Mouse (Mus musculus) MEL (cell line): ENCODE data around the gene Olfr704. TPM values are rescaled to one million over a fixed set of nuclear protein-coding genes. Genes with fewer than 3 reads are reported as not detected.

ENCODE experiments used
- DNase-seq: peaks from one replicate; pipeline ENCODE4 v3.0.0; 2011; ENCODE audit warnings: low read depth, low spot score
- H3K27ac ChIP-seq: 2 replicates; pipeline ENCODE4 v1.5.1; 2012; ENCODE audit warnings: low read depth, mild to moderate bottlenecking, control low read depth, low read length, moderate library complexity; ENCODE audit not compliant: control insufficient read depth
- H3K27me3 ChIP-seq, 2 experiments: fragments of 150-350 bp in 1 of 2; sonication (generic) in 1 of 2; 2 replicates each; pipeline ENCODE4 v1.6.1; 2012; ENCODE audit warnings: low read length in 2 of 2, mild to moderate bottlenecking in 2 of 2, improper control_type of control experiment in 1 of 2, moderate library complexity in 1 of 2; ENCODE audit not compliant: insufficient read depth in 2 of 2, control insufficient read depth in 1 of 2
- H3K36me3 ChIP-seq, 2 experiments: 2 replicates each; pipeline ENCODE4 v1.6.1; 2012 to 2014; ENCODE audit warnings: low read length in 2 of 2, improper control_type of control experiment in 1 of 2, inconsistent platforms in 1 of 2, mild to moderate bottlenecking in 1 of 2; ENCODE audit not compliant: insufficient read depth in 2 of 2, control insufficient read depth in 1 of 2
- H3K4me1 ChIP-seq, 2 experiments: fragments of 150-350 bp in 1 of 2; sonication (generic) in 1 of 2; 2 replicates each; pipeline ENCODE4 v1.6.1; 2012; ENCODE audit warnings: low read length in 2 of 2, improper control_type of control experiment in 1 of 2, mild to moderate bottlenecking in 1 of 2; ENCODE audit not compliant: insufficient read depth in 2 of 2, control insufficient read depth in 1 of 2
- H3K4me3 ChIP-seq, 2 experiments: fragments of 150-350 bp in 1 of 2; sonication (generic) in 1 of 2; 2 replicates each; pipeline ENCODE4 v1.5.1; 2012; ENCODE audit warnings: low read depth in 2 of 2, low read length in 2 of 2, mild to moderate bottlenecking in 2 of 2, moderate library complexity in 2 of 2, control low read depth in 1 of 2, improper control_type of control experiment in 1 of 2; ENCODE audit not compliant: control insufficient read depth in 1 of 2, insufficient read depth in 1 of 2
- H3K79me2 ChIP-seq: 2 replicates; pipeline ENCODE4 v1.6.1; 2012; ENCODE audit warnings: mild to moderate bottlenecking, low read length, moderate library complexity; ENCODE audit not compliant: control insufficient read depth, poor library complexity, insufficient read depth
- H3K9ac ChIP-seq: 2 replicates; pipeline ENCODE4 v1.6.1; 2012; ENCODE audit warnings: low read depth, mild to moderate bottlenecking, control low read depth, low read length, moderate library complexity; ENCODE audit not compliant: control insufficient read depth, poor library complexity, severe bottlenecking
- H3K9me3 ChIP-seq: fragments of 150-350 bp; sonication (generic); replicated peaks from 2 replicates; pipeline ENCODE4 v1.6.1; 2012; ENCODE audit warnings: mild to moderate bottlenecking, low read length, improper control_type of control experiment, moderate library complexity; ENCODE audit not compliant: insufficient read depth
- BHLHE40 ChIP-seq: IDR thresholded peaks from 2 replicates; pipeline ENCODE4 v1.6.1; 2012; ENCODE audit warnings: low read depth, mild to moderate bottlenecking, inconsistent platforms, low read length, improper control_type of control experiment, borderline replicate concordance
- CHD1 ChIP-seq: IDR thresholded peaks from 2 replicates; pipeline ENCODE4 v1.6.1; 2012; ENCODE audit warnings: low read depth, mild to moderate bottlenecking, inconsistent platforms, low read length, improper control_type of control experiment
- CHD2 ChIP-seq: IDR thresholded peaks from 2 replicates; pipeline ENCODE4 v1.6.1; 2011; ENCODE audit warnings: low read length, improper control_type of control experiment
- CTCF ChIP-seq, 3 experiments: IDR thresholded peaks in 2 of 3; conservative IDR thresholded peaks in 1 of 3; 2 replicates each; pipeline ENCODE4 v1.5.1; 2011 to 2012; ENCODE audit warnings: low read length in 3 of 3, low read depth in 2 of 3, mild to moderate bottlenecking in 2 of 3, improper control_type of control experiment in 1 of 3, inconsistent platforms in 1 of 3, mixed read lengths in 1 of 3, moderate library complexity in 1 of 3; ENCODE audit not compliant: control insufficient read depth in 1 of 3, insufficient read depth in 1 of 3, poor library complexity in 1 of 3, severe bottlenecking in 1 of 3
- E2F4 ChIP-seq: IDR thresholded peaks from 2 replicates; pipeline ENCODE4 v1.6.1; 2011; ENCODE audit warnings: low read depth, low read length, improper control_type of control experiment, borderline replicate concordance
- ETS1 ChIP-seq: IDR thresholded peaks from 2 replicates; pipeline ENCODE4 v1.6.1; 2012; ENCODE audit warnings: low read depth, mild to moderate bottlenecking, inconsistent platforms, low read length, improper control_type of control experiment, moderate library complexity
- GABPA ChIP-seq: IDR thresholded peaks from 2 replicates; pipeline ENCODE4 v1.6.1; 2012; ENCODE audit warnings: low read depth, mild to moderate bottlenecking, inconsistent platforms, low read length, improper control_type of control experiment, moderate library complexity
- GATA1 ChIP-seq: IDR thresholded peaks from 2 replicates; pipeline ENCODE4 v1.6.1; 2011; ENCODE audit warnings: low read depth, low read length, improper control_type of control experiment
- JUND ChIP-seq: IDR thresholded peaks from 2 replicates; pipeline ENCODE4 v1.6.1; 2011; ENCODE audit warnings: low read depth, mild to moderate bottlenecking, improper control_type of control experiment, low read length
- MAFK ChIP-seq: IDR thresholded peaks from 2 replicates; pipeline ENCODE4 v1.6.1; 2011; ENCODE audit warnings: low read depth, mild to moderate bottlenecking, low read length, improper control_type of control experiment, borderline replicate concordance
- MAX ChIP-seq: IDR thresholded peaks from 2 replicates; pipeline ENCODE4 v1.6.1; 2011; ENCODE audit warnings: low read length, improper control_type of control experiment
- MEF2A ChIP-seq: IDR thresholded peaks from 2 replicates; pipeline ENCODE4 v1.6.1; 2014; ENCODE audit warnings: low read depth, mild to moderate bottlenecking, inconsistent platforms, low read length, improper control_type of control experiment; ENCODE audit not compliant: poor library complexity, insufficient replicate concordance, severe bottlenecking; ENCODE audit errors: extremely low read depth
- MXI1 ChIP-seq: IDR thresholded peaks from 2 replicates; pipeline ENCODE4 v1.6.1; 2011; ENCODE audit warnings: mild to moderate bottlenecking, low read depth, low read length, improper control_type of control experiment
- NRF1 ChIP-seq: IDR thresholded peaks from 2 replicates; pipeline ENCODE4 v1.6.1; 2014; ENCODE audit warnings: low read depth, mild to moderate bottlenecking, inconsistent platforms, low read length, improper control_type of control experiment, moderate library complexity; ENCODE audit not compliant: poor library complexity, insufficient read depth, severe bottlenecking
- POLR2A ChIP-seq, 2 experiments: IDR thresholded peaks; 2 replicates each; pipeline ENCODE4 v1.6.1; 2011 to 2012; ENCODE audit warnings: low read length in 2 of 2, mild to moderate bottlenecking in 2 of 2, control low read depth in 1 of 2, improper control_type of control experiment in 1 of 2, low read depth in 1 of 2, moderate library complexity in 1 of 2; ENCODE audit not compliant: control insufficient read depth in 1 of 2, insufficient read depth in 1 of 2, poor library complexity in 1 of 2
- RAD21 ChIP-seq: IDR thresholded peaks from 2 replicates; pipeline ENCODE4 v1.6.1; 2011; ENCODE audit warnings: mild to moderate bottlenecking, low read depth, low read length, improper control_type of control experiment
- SIN3A ChIP-seq: IDR thresholded peaks from 2 replicates; pipeline ENCODE4 v1.6.1; 2012; ENCODE audit warnings: low read length, improper control_type of control experiment, inconsistent platforms
- TBP ChIP-seq: IDR thresholded peaks from 2 replicates; pipeline ENCODE4 v1.8.0; 2011; ENCODE audit warnings: low read depth, low read length, improper control_type of control experiment
- ZC3H11A ChIP-seq: IDR thresholded peaks from 2 replicates; pipeline ENCODE4 v1.6.1; 2012; ENCODE audit warnings: low read depth, mild to moderate bottlenecking, inconsistent platforms, low read length, improper control_type of control experiment
- ZMIZ1 ChIP-seq: IDR thresholded peaks from 2 replicates; pipeline ENCODE4 v1.6.1; 2012; ENCODE audit warnings: low read depth, mild to moderate bottlenecking, inconsistent platforms, low read length, improper control_type of control experiment, moderate library complexity
- polyA plus RNA-seq, 2 experiments: library from polyadenylated mRNA; stranded (reverse) in 1 of 2; unstranded in 1 of 2; fragments of >175 nt in 1 of 2; fragments of >200 nt in 1 of 2; gene quantifications; 2 replicates each; pipeline versions ENCODE4 v1.2.1 to v1.2.4; 2012; ENCODE audit warnings: low replicate concordance in 2 of 2, low read depth in 1 of 2; ENCODE audit not compliant: insufficient read length in 2 of 2, insufficient read depth in 1 of 2, missing spikeins in 1 of 2
- total RNA-seq: library from RNA; depleted of rRNA; stranded (reverse); fragments of 300-350 nt; gene quantifications from 2 replicates; pipeline ENCODE4 v1.2.3, GENCODE M21; 2012; rRNA removed

Gene Olfr704
- total RNA-seq: not detected in 2 replicates
- not detected for polyA plus RNA-seq

- TF ChIP-seq CTCF (IDR thresholded peaks at IDR 0.05 in 2 of 3, conservative IDR thresholded peaks at IDR 0.05 in 1 of 3; ENCODE audit: control insufficient read depth in 1 of 3, insufficient read depth in 1 of 3, low read depth in 2 of 3, low read length in 3 of 3, poor library complexity in 1 of 3, severe bottlenecking in 1 of 3): no peak
- TF ChIP-seq MEF2A: no peak
- TF ChIP-seq ZC3H11A: no peak
- DNase-seq: no peak
- H3K4me1 ChIP-seq: no peaks in the 10 kb centered on the region
- H3K79me2 ChIP-seq: no peaks in the 10 kb centered on the region
- no peak within 1 kb of the TSS for H3K9ac ChIP-seq
- no peak within 1 kb of the TSS for H3K4me3 ChIP-seq
- no peaks in the 10 kb centered on the region for H3K36me3 ChIP-seq
- H3K27me3 ChIP-seq: no peaks in the 10 kb centered on the region
- no peaks in the 10 kb centered on the region for H3K9me3 ChIP-seq
- no peak within 1 kb of the TSS for H3K27ac ChIP-seq
Measured at GRCm38 (mm10) chr7:106862885-106863284, at the start of gene Olfr704. Olfr704 (plus strand) TSS chr7:106863185.

- H3K79me2 ChIP-seq: no peaks in the 10 kb centered on the region
- H3K36me3 ChIP-seq: no peaks in the 10 kb centered on the region
- TF ChIP-seq MXI1 (no peak), POLR2A (IDR thresholded peaks at IDR 0.05; ENCODE audit: control insufficient read depth in 1 of 2, insufficient read depth in 1 of 2, low read depth in 1 of 2, low read length in 2 of 2, poor library complexity in 1 of 2) (no peak), SIN3A (no peak), CHD2 (no peak), BHLHE40 (no peak), TBP (no peak), E2F4 (no peak), GABPA (no peak), RAD21 (no peak), GATA1 (no peak), NRF1 (no peak), CHD1 (no peak), MAX (no peak), ZMIZ1 (no peak), MAFK (no peak), ETS1 (no peak), JUND (no peak)
- TF ChIP-seq, all 39 proteins: peak for 0
- no peak for DNase-seq
- no peaks in the 10 kb centered on the region for H3K4me1 ChIP-seq
- no peak within 1 kb of the TSS for H3K4me3 ChIP-seq
- no peaks in the 10 kb centered on the region for H3K9me3 ChIP-seq
- H3K27ac ChIP-seq: no peak within 1 kb of the TSS
- no peaks in the 10 kb centered on the region for H3K27me3 ChIP-seq
- no peak within 1 kb of the TSS for H3K9ac ChIP-seq
Measured at GRCm38 (mm10) chr7:106813829-106814228, 49.2 kb upstream of the Olfr704 start, which contains the start of gene Olfr701. Olfr701 (plus strand) TSS chr7:106814129.
